Mouse (Mus musculus) midbrain, embryonic 12.5 days (tissue): ENCODE data around the gene Csf2rb. TPM values are rescaled to one million over a fixed set of nuclear protein-coding genes. Genes with fewer than 3 reads are reported as not detected.
"Not testable (repeated sequence)": the region's sequence is repeated elsewhere in the genome, so short reads cannot be mapped to it uniquely, and the experiment has no call there.

Experiments used
- ATAC-seq: fragments of 200-750 bp; cut with Nextera tagmentation; 2 replicates; pipeline ENCODE4 v1.8.0; 2017; ENCODE audit warnings: low read depth, moderate TSS enrichment, moderate library complexity; ENCODE audit not compliant: low FRiP score
- H3K27ac ChIP-seq: fragments of 300-500 bp; sonication (generic); replicated peaks from 2 replicates; pipeline ENCODE4 v1.5.1; 2016; ENCODE audit warnings: mild to moderate bottlenecking
- H3K27me3 ChIP-seq: fragments of 300-500 bp; sonication (generic); 2 replicates; pipeline ENCODE4 v1.6.1; 2016; ENCODE audit warnings: mild to moderate bottlenecking
- H3K36me3 ChIP-seq: fragments of 300-500 bp; sonication (generic); 2 replicates; pipeline ENCODE4 v1.6.1; 2016
- H3K4me1 ChIP-seq: fragments of 300-500 bp; sonication (generic); 2 replicates; pipeline ENCODE4 v1.6.1; 2016
- H3K4me2 ChIP-seq: fragments of 300-500 bp; sonication (generic); replicated peaks from 2 replicates; pipeline ENCODE4 v1.6.1; 2016; ENCODE audit warnings: mild to moderate bottlenecking, moderate library complexity
- H3K4me3 ChIP-seq: fragments of 300-500 bp; sonication (generic); 2 replicates; pipeline ENCODE4 v1.5.1; 2016; ENCODE audit warnings: mild to moderate bottlenecking
- H3K9ac ChIP-seq: fragments of 300-500 bp; sonication (generic); replicated peaks from 2 replicates; pipeline ENCODE4 v1.6.1; 2016; ENCODE audit warnings: mild to moderate bottlenecking, moderate library complexity
- H3K9me3 ChIP-seq: fragments of 300-500 bp; sonication (generic); 2 replicates; pipeline ENCODE4 v1.6.1; 2016; ENCODE audit warnings: mild to moderate bottlenecking
- WGBS: fragments of 180-500 bp; shearing (Covaris S2); methylation state at CpG from one replicate; pipeline ENCODE4 v1.1.7; 2016; 5-methylcytosine and 5-hydroxymethylcytosine counted together
- polyA plus RNA-seq: library from polyadenylated mRNA; unstranded; fragments of >200 nt; fragmentation: Nextera tagmentation; extraction: Ambion mirVana; gene quantifications from 2 replicates; pipeline ENCODE4 v1.2.1, GENCODE M21; 2016

The Csf2rb gene
- polyA plus RNA-seq = 0.97 and 1.1 TPM in 2 replicates

- peaks cover 2% of the 10 kb centered on the region; the same call in 1 of the 2 replicates for H3K27me3 ChIP-seq
- H3K36me3 ChIP-seq = no peaks in the 10 kb centered on the region
- ATAC-seq = no peak
- 83% methylated on average over 11 of the region's 11 CpGs for WGBS
- no peak within 1 kb of the TSS for H3K27ac ChIP-seq
- no peak within 1 kb of the TSS for H3K4me2 ChIP-seq
- H3K9ac ChIP-seq = no peak within 1 kb of the TSS
- no peaks in the 10 kb centered on the region for H3K9me3 ChIP-seq
- H3K4me3 ChIP-seq = no peak within 1 kb of the TSS
- H3K4me1 ChIP-seq = peaks cover 4% of the 10 kb centered on the region; the same call in 1 of the 2 replicates
Measured at GRCm38 (mm10) chr15:78325671-78326339, at the start of gene Csf2rb. Gene Csf2rb, plus strand, starts transcription at chr15:78325752.

GRCm38 (mm10) chr15:78278308-78278707, 47.2 kb upstream of the Csf2rb start:
- ATAC-seq = no peak
- Histone ChIP-seq H3K4me2 (no peak overlapping the region), H3K4me1 (0 out of 2 replicates have a peak, but pooled peaks cover 4% of the 10 kb centered on the region), H3K27ac (no peak overlapping the region), H3K4me3 (no peak overlapping the region), H3K9ac (no peak overlapping the region), H3K36me3 (no peaks in the 10 kb centered on the region), H3K27me3 (no peaks in the 10 kb centered on the region), H3K9me3 (no peaks in the 10 kb centered on the region)
- WGBS = 82% methylated on average over 2 of the region's 2 CpGs

GRCm38 (mm10) chr15:78287941-78288340, 37.6 kb upstream of the Csf2rb start:
- no peak for ATAC-seq
- no peaks in the 10 kb centered on the region for H3K27me3 ChIP-seq
- H3K9me3 ChIP-seq = no peaks in the 10 kb centered on the region
- H3K9ac ChIP-seq = no peak overlapping the region
- H3K36me3 ChIP-seq = no peaks in the 10 kb centered on the region
- H3K4me3 ChIP-seq = no peak overlapping the region
- 88% methylated on average over 5 of the region's 5 CpGs for WGBS
- 0 out of 2 replicates have a peak, but pooled peaks cover 3% of the 10 kb centered on the region for H3K4me1 ChIP-seq
- H3K27ac ChIP-seq = no peak overlapping the region
- H3K4me2 ChIP-seq = no peak overlapping the region

- not testable (repeated sequence) for ATAC-seq
- WGBS = 80% methylated on average over 5 of the region's 5 CpGs
Measured at GRCm38 (mm10) chr15:78289775-78290174, 35.8 kb upstream of the Csf2rb start.

GRCm38 (mm10) chr15:78293228-78293627, 32.3 kb upstream of the Csf2rb start:
- H3K4me3 ChIP-seq, H3K36me3 ChIP-seq, H3K27me3 ChIP-seq, H3K27ac ChIP-seq, H3K4me1 ChIP-seq, H3K9me3 ChIP-seq, ATAC-seq, H3K4me2 ChIP-seq, H3K9ac ChIP-seq: not testable (repeated sequence)
- 11% methylated on average over 2 of the region's 2 CpGs for WGBS

More at GRCm38 (mm10) chr15:78289775-78290174, 35.8 kb upstream of the Csf2rb start:
- H3K9me3 ChIP-seq, H3K4me1 ChIP-seq, H3K4me2 ChIP-seq, H3K27me3 ChIP-seq, H3K9ac ChIP-seq, H3K36me3 ChIP-seq, H3K27ac ChIP-seq, H3K4me3 ChIP-seq: not testable (repeated sequence)

- Histone ChIP-seq H3K4me1 (0 out of 2 replicates have a peak, but pooled peaks cover 4% of the 10 kb centered on the region), H3K4me3 (no peak overlapping the region), H3K9ac (no peak overlapping the region), H3K9me3 (no peaks in the 10 kb centered on the region), H3K27me3 (no peaks in the 10 kb centered on the region), H3K4me2 (no peak overlapping the region), H3K27ac (no peak overlapping the region), H3K36me3 (no peaks in the 10 kb centered on the region)
- no peak for ATAC-seq
- WGBS = 78% methylated on average over 4 of the region's 4 CpGs
Measured at GRCm38 (mm10) chr15:78293716-78294115, 31.8 kb upstream of the Csf2rb start.

GRCm38 (mm10) chr15:78298558-78298957, 27.0 kb upstream of the Csf2rb start:
- no peaks in the 10 kb centered on the region for H3K9me3 ChIP-seq
- no peaks in the 10 kb centered on the region for H3K36me3 ChIP-seq
- 79% methylated on average over 1 of the region's 1 CpGs for WGBS
- ATAC-seq = no peak
- no peak overlapping the region for H3K4me3 ChIP-seq
- H3K4me2 ChIP-seq = no peak overlapping the region
- no peaks in the 10 kb centered on the region for H3K4me1 ChIP-seq
- H3K27ac ChIP-seq = no peak overlapping the region
- no peaks in the 10 kb centered on the region for H3K27me3 ChIP-seq
- no peak overlapping the region for H3K9ac ChIP-seq

GRCm38 (mm10) chr15:78299641-78300040, 25.9 kb upstream of the Csf2rb start:
- H3K27ac ChIP-seq = no peak overlapping the region
- H3K4me3 ChIP-seq = no peak overlapping the region
- no peaks in the 10 kb centered on the region for H3K4me1 ChIP-seq
- H3K9me3 ChIP-seq = no peaks in the 10 kb centered on the region
- H3K27me3 ChIP-seq = no peaks in the 10 kb centered on the region
- ATAC-seq = no peak
- 82% methylated on average over 3 of the region's 3 CpGs for WGBS
- H3K36me3 ChIP-seq = no peaks in the 10 kb centered on the region
- H3K4me2 ChIP-seq = no peak overlapping the region
- no peak overlapping the region for H3K9ac ChIP-seq

- Histone ChIP-seq H3K9ac (no peak overlapping the region), H3K27ac (no peak overlapping the region), H3K4me3 (no peak overlapping the region), H3K27me3 (no peaks in the 10 kb centered on the region; the same call in 1 of the 2 replicates), H3K4me1 (no peaks in the 10 kb centered on the region), H3K36me3 (no peaks in the 10 kb centered on the region), H3K9me3 (no peaks in the 10 kb centered on the region), H3K4me2 (no peak overlapping the region)
- ATAC-seq = no peak
Measured at GRCm38 (mm10) chr15:78300773-78301172, 24.8 kb upstream of the Csf2rb start.

GRCm38 (mm10) chr15:78302718-78303117, 22.8 kb upstream of the Csf2rb start:
- WGBS = 90% methylated on average over 4 of the region's 4 CpGs
- Histone ChIP-seq H3K27me3 (no peaks in the 10 kb centered on the region; the same call in 1 of the 2 replicates), H3K9me3 (no peaks in the 10 kb centered on the region), H3K4me1 (no peaks in the 10 kb centered on the region), H3K4me2 (no peak overlapping the region), H3K4me3 (no peak overlapping the region), H3K36me3 (no peaks in the 10 kb centered on the region), H3K9ac (no peak overlapping the region), H3K27ac (no peak overlapping the region)
- ATAC-seq = no peak

GRCm38 (mm10) chr15:78303665-78304233, 21.8 kb upstream of the Csf2rb start:
- WGBS = 91% methylated on average over 6 of the region's 6 CpGs

GRCm38 (mm10) chr15:78305341-78305933, 20.1 kb upstream of the Csf2rb start, which contains the start of gene Csf2rb2:
Gene Csf2rb2, minus strand, starts transcription at chr15:78305721.
- Histone ChIP-seq H3K27ac (no peak within 1 kb of the TSS), H3K36me3 (no peaks in the 10 kb centered on the region), H3K4me3 (no peak within 1 kb of the TSS), H3K27me3 (no peaks in the 10 kb centered on the region; the same call in 1 of the 2 replicates), H3K9ac (no peak within 1 kb of the TSS), H3K9me3 (no peaks in the 10 kb centered on the region), H3K4me2 (no peak within 1 kb of the TSS), H3K4me1 (no peaks in the 10 kb centered on the region)
- WGBS = 88% methylated on average over 10 of the region's 10 CpGs
- ATAC-seq = no peak

More at GRCm38 (mm10) chr15:78303665-78304233, 21.8 kb upstream of the Csf2rb start:
- Histone ChIP-seq H3K9me3 (no peaks in the 10 kb centered on the region), H3K4me1 (no peaks in the 10 kb centered on the region), H3K36me3 (no peaks in the 10 kb centered on the region), H3K4me3 (no peak overlapping the region), H3K9ac (no peak overlapping the region), H3K27ac (no peak overlapping the region), H3K27me3 (no peaks in the 10 kb centered on the region; the same call in 1 of the 2 replicates), H3K4me2 (no peak overlapping the region)
- no peak for ATAC-seq
